Mouse (Mus musculus): ENCODE measurements at regions not wholly inside any gene's neighbourhood (a gene's known extent, or its start where the extent isn't known, plus 50 kb on each side); places are given as distances from the start of the nearest gene placed in this dataset.

- no peak for DNase-seq
These were observed 156.1 kb downstream of the Matn1 start for GRCm38 (mm10) chr4:131100093-131100795.

- DNase-seq: no peak
These were observed 156.6 kb downstream of the Matn1 start for GRCm38 (mm10) chr4:131100796-131101156.

GRCm38 (mm10) chr4:131102163-131102562 lies 158.0 kb downstream of the Matn1 start:
- DNase-seq: no peak

- DNase-seq: peak; percentile 49 to 61
These were observed 163.1 kb downstream of the Matn1 start for GRCm38 (mm10) chr4:131107127-131107857.

GRCm38 (mm10) chr4:131112536-131112935 lies 168.4 kb downstream of the Matn1 start:
- DNase-seq: no peak

GRCm38 (mm10) chr4:131113727-131114303 lies 169.6 kb downstream of the Matn1 start:
- no peak for DNase-seq

- no peak for DNase-seq
These were observed 171.1 kb downstream of the Matn1 start for GRCm38 (mm10) chr4:131115247-131115646.

- no peak for DNase-seq
These were observed 174.4 kb downstream of the Matn1 start for GRCm38 (mm10) chr4:131118586-131118985.

GRCm38 (mm10) chr4:131119621-131120020 lies 175.4 kb downstream of the Matn1 start:
- DNase-seq: peak; percentile 59 to 66

GRCm38 (mm10) chr4:131120680-131121079 lies 176.5 kb downstream of the Matn1 start:
- DNase-seq: peak; percentile 90 to 92

- DNase-seq: no peak
These were observed 181.8 kb downstream of the Matn1 start for GRCm38 (mm10) chr4:131125975-131126374.

GRCm38 (mm10) chr4:131126901-131127300 lies 182.7 kb downstream of the Matn1 start:
- DNase-seq: no peak

GRCm38 (mm10) chr4:131128646-131129045 lies 184.5 kb downstream of the Matn1 start:
- DNase-seq: no peak

- DNase-seq: no peak
These were observed 188.0 kb downstream of the Matn1 start for GRCm38 (mm10) chr4:131132201-131132600.

GRCm38 (mm10) chr4:131132781-131133180 lies 188.6 kb downstream of the Matn1 start:
- no peak for DNase-seq

GRCm38 (mm10) chr4:131135841-131136240 lies 191.7 kb downstream of the Matn1 start:
- DNase-seq: no peak

GRCm38 (mm10) chr4:131138891-131139290 lies 194.7 kb downstream of the Matn1 start:
- no peak for DNase-seq

GRCm38 (mm10) chr4:131141890-131142465 lies 197.8 kb downstream of the Matn1 start:
- DNase-seq: no peak

- DNase-seq: no peak
These were observed 201.3 kb downstream of the Matn1 start for GRCm38 (mm10) chr4:131145507-131145906.

GRCm38 (mm10) chr4:131148042-131148747 lies 204.0 kb downstream of the Matn1 start:
- peak; percentile 47 to 51 for DNase-seq

- no peak for DNase-seq
These were observed 205.3 kb downstream of the Matn1 start for GRCm38 (mm10) chr4:131149466-131149865.

GRCm38 (mm10) chr4:131159712-131160111 lies 215.5 kb downstream of the Matn1 start:
- DNase-seq: peak; percentile 54 to 65

- peak; percentile 25 to 26 for DNase-seq
These were observed 215.9 kb downstream of the Matn1 start for GRCm38 (mm10) chr4:131160135-131160534.

Measured in cerebellum, postnatal 36 days (tissue).